Mouse (Mus musculus) intestine, embryonic 14.5 days (tissue): ENCODE measurements around the gene Lrrc1. TPM values are rescaled to one million over a fixed set of nuclear protein-coding genes. Genes with fewer than 3 reads are reported as not detected.

Experiments
- ATAC-seq: fragments of 200-750 bp; cut with Nextera tagmentation; replicated peaks from 2 replicates; pipeline ENCODE4 v1.8.0; 2017; ENCODE audit warnings: low read depth, moderate number of reproducible peaks, moderate TSS enrichment, moderate library complexity; ENCODE audit not compliant: low FRiP score, low TSS enrichment
- DNase-seq: peaks from one replicate; pipeline ENCODE4 v3.0.0-alpha.2; 2018; ENCODE audit warnings: low spot score
- H3K27ac ChIP-seq: fragments of 300-500 bp; sonication (generic); 2 replicates; pipeline ENCODE4 v1.5.1; 2014; ENCODE audit warnings: low read depth, mild to moderate bottlenecking, control low read depth
- H3K27me3 ChIP-seq: fragments of 300-500 bp; sonication (generic); replicated peaks from 2 replicates; pipeline ENCODE4 v1.6.1; 2014; ENCODE audit warnings: low read length, control low read depth; ENCODE audit not compliant: control insufficient read depth, insufficient read depth
- H3K36me3 ChIP-seq: fragments of 300-500 bp; sonication (generic); 2 replicates; pipeline ENCODE4 v1.6.1; 2014; ENCODE audit warnings: low read length, control low read depth; ENCODE audit not compliant: control insufficient read depth, insufficient read depth
- H3K4me1 ChIP-seq: fragments of 300-500 bp; sonication (generic); replicated peaks from 2 replicates; pipeline ENCODE4 v1.6.1; 2014; ENCODE audit warnings: low read length, control low read depth, mixed read lengths; ENCODE audit not compliant: control insufficient read depth, insufficient read depth
- H3K4me2 ChIP-seq: fragments of 300-500 bp; sonication (generic); 2 replicates; pipeline ENCODE4 v1.6.1; 2014; ENCODE audit warnings: low read length
- H3K4me3 ChIP-seq: fragments of 300-500 bp; sonication (generic); 2 replicates; pipeline ENCODE4 v1.5.1; 2014; ENCODE audit warnings: low read depth, low read length, control low read depth, mixed read lengths
- H3K9ac ChIP-seq: fragments of 300-500 bp; sonication (generic); 2 replicates; pipeline ENCODE4 v1.6.1; 2014; ENCODE audit warnings: mild to moderate bottlenecking, low read length
- H3K9me3 ChIP-seq: fragments of 300-500 bp; sonication (generic); 2 replicates; pipeline ENCODE4 v1.6.1; 2016; ENCODE audit warnings: low read length, control low read depth; ENCODE audit not compliant: control insufficient read depth
- WGBS: fragments of 180-500 bp; shearing (Covaris S2); extraction: QIAGEN DNeasy Blood & Tissue Kit; methylation state at CpG from one replicate; pipeline ENCODE4 v1.1.7; 2014; 5-methylcytosine and 5-hydroxymethylcytosine counted together
- polyA plus RNA-seq: library from polyadenylated mRNA; unstranded; fragments of >200 nt; fragmentation: Nextera tagmentation; extraction: Ambion mirVana; gene quantifications from 2 replicates; pipeline ENCODE4 v1.2.1, GENCODE M21; 2014

The Lrrc1 gene
- polyA plus RNA-seq, 1 experiment from 2014 or later: 14.2 TPM

GRCm38 (mm10) chr9:77523793-77524192 lies 20.9 kb downstream of the Lrrc1 start:
- no peak for ATAC-seq
- H3K4me3 ChIP-seq: no peak overlapping the region

GRCm38 (mm10) chr9:77522476-77522875 lies 22.2 kb downstream of the Lrrc1 start:
- no peak overlapping the region for H3K4me2 ChIP-seq
- WGBS: 92% methylated on average over 3 of the region's 3 CpGs
- no peaks in the 10 kb centered on the region for H3K9me3 ChIP-seq
- H3K9ac ChIP-seq: no peak overlapping the region
- 0 out of 2 replicates have a peak, but pooled peaks cover 3% of the 10 kb centered on the region for H3K4me1 ChIP-seq
- no peaks in the 10 kb centered on the region for H3K36me3 ChIP-seq
- ATAC-seq (no peak), DNase-seq (no peak)
- no peak overlapping the region for H3K4me3 ChIP-seq
- H3K27me3 ChIP-seq: no peaks in the 10 kb centered on the region
- H3K27ac ChIP-seq: no peak overlapping the region

More at GRCm38 (mm10) chr9:77523793-77524192, 20.9 kb downstream of the Lrrc1 start:
- Histone ChIP-seq H3K4me2 (no peak overlapping the region), H3K4me1 (0 out of 2 replicates have a peak, but pooled peaks cover 3% of the 10 kb centered on the region), H3K9me3 (no peaks in the 10 kb centered on the region), H3K27ac (no peak overlapping the region), H3K27me3 (no peaks in the 10 kb centered on the region), H3K36me3 (no peaks in the 10 kb centered on the region), H3K9ac (no peak overlapping the region)
- WGBS: 95% methylated on average over 4 of the region's 4 CpGs
- no peak for DNase-seq

GRCm38 (mm10) chr9:77519198-77519597 lies 25.5 kb downstream of the Lrrc1 start:
- Histone ChIP-seq H3K9me3 (no peaks in the 10 kb centered on the region), H3K4me2 (no peak overlapping the region), H3K36me3 (no peaks in the 10 kb centered on the region), H3K27me3 (no peaks in the 10 kb centered on the region), H3K4me1 (0 out of 2 replicates have a peak, but pooled peaks cover 7% of the 10 kb centered on the region), H3K4me3 (no peak overlapping the region), H3K27ac (no peak overlapping the region), H3K9ac (no peak overlapping the region)
- 65% methylated on average over 2 of the region's 2 CpGs for WGBS
- DNase-seq (no peak), ATAC-seq (no peak)

- ATAC-seq (no peak), DNase-seq (no peak)
- no peaks in the 10 kb centered on the region for H3K27me3 ChIP-seq
- H3K9me3 ChIP-seq: no peaks in the 10 kb centered on the region
- no peaks in the 10 kb centered on the region for H3K36me3 ChIP-seq
- no peak overlapping the region for H3K4me3 ChIP-seq
- WGBS: 84% methylated on average over 7 of the region's 7 CpGs
- no peak overlapping the region for H3K9ac ChIP-seq
- H3K4me1 ChIP-seq: 0 out of 2 replicates have a peak, but pooled peaks cover 15% of the 10 kb centered on the region
- no peak overlapping the region for H3K27ac ChIP-seq
- no peak overlapping the region for H3K4me2 ChIP-seq
Observed at GRCm38 (mm10) chr9:77516782-77517364, 27.8 kb downstream of the Lrrc1 start.

GRCm38 (mm10) chr9:77513892-77514291 lies 30.8 kb downstream of the Lrrc1 start:
- no peaks in the 10 kb centered on the region for H3K27me3 ChIP-seq
- no peak overlapping the region for H3K9ac ChIP-seq
- 78% methylated on average over 3 of the region's 3 CpGs for WGBS
- H3K4me1 ChIP-seq: peaks cover 20% of the 10 kb centered on the region; the same call in 1 of the 2 replicates
- H3K27ac ChIP-seq: no peak overlapping the region
- no peak for DNase-seq
- no peak overlapping the region for H3K4me2 ChIP-seq
- no peaks in the 10 kb centered on the region for H3K36me3 ChIP-seq
- H3K4me3 ChIP-seq: no peak overlapping the region
- no peak for ATAC-seq
- H3K9me3 ChIP-seq: no peaks in the 10 kb centered on the region

GRCm38 (mm10) chr9:77512220-77512619 lies 32.5 kb downstream of the Lrrc1 start:
- Histone ChIP-seq H3K9me3 (no peaks in the 10 kb centered on the region), H3K4me3 (no peak overlapping the region), H3K27me3 (no peaks in the 10 kb centered on the region), H3K27ac (no peak overlapping the region), H3K36me3 (no peaks in the 10 kb centered on the region), H3K4me2 (no peak overlapping the region), H3K4me1 (peaks cover 18% of the 10 kb centered on the region; the same call in 1 of the 2 replicates), H3K9ac (no peak overlapping the region)
- 29% methylated on average over 6 of the region's 6 CpGs for WGBS
- DNase-seq (no peak), ATAC-seq (no peak)

GRCm38 (mm10) chr9:77510574-77510973 lies 34.1 kb downstream of the Lrrc1 start:
- H3K27ac ChIP-seq: no peak overlapping the region
- no peaks in the 10 kb centered on the region for H3K36me3 ChIP-seq
- 57% methylated on average over 8 of the region's 8 CpGs for whole genome bisulfite sequencing
- ATAC-seq (no peak), DNase-seq (no peak)
- H3K4me2 ChIP-seq: no peak overlapping the region
- no peak overlapping the region for H3K4me3 ChIP-seq
- H3K9me3 ChIP-seq: no peaks in the 10 kb centered on the region
- H3K9ac ChIP-seq: no peak overlapping the region
- H3K4me1 ChIP-seq: peaks cover 13% of the 10 kb centered on the region; the same call in 1 of the 2 replicates
- H3K27me3 ChIP-seq: no peaks in the 10 kb centered on the region

- 98% methylated on average over 3 of the region's 3 CpGs for WGBS
- ATAC-seq: no peak
- no peaks in the 10 kb centered on the region for H3K9me3 ChIP-seq
Observed at GRCm38 (mm10) chr9:77507743-77508394, 36.8 kb downstream of the Lrrc1 start.

More at GRCm38 (mm10) chr9:77507743-77508394, 36.8 kb downstream of the Lrrc1 start:
- H3K4me3 ChIP-seq: no peak overlapping the region
- H3K27me3 ChIP-seq: no peaks in the 10 kb centered on the region
- no peak overlapping the region for H3K4me2 ChIP-seq
- H3K36me3 ChIP-seq: no peaks in the 10 kb centered on the region
- H3K9ac ChIP-seq: no peak overlapping the region
- no peak for DNase-seq
- no peak overlapping the region for H3K27ac ChIP-seq
- H3K4me1 ChIP-seq: peaks cover 19% of the 10 kb centered on the region; the same call in 1 of the 2 replicates
